Mouse (Mus musculus): ENCODE measurements around the gene Gimap1.

GRCm38 (mm10) chr6:48772030-48772429, 33.2 kb downstream of the Gimap1 start:
- peak; percentile 65 to 81 (median 76) for TF ChIP-seq CTCF (IDR thresholded peaks at IDR 0.05 in 2 of 3, conservative IDR thresholded peaks at IDR 0.05 in 1 of 3; ENCODE audit: control insufficient read depth in 1 of 3, insufficient read depth in 1 of 3, low read depth in 2 of 3, low read length in 3 of 3, poor library complexity in 1 of 3, severe bottlenecking in 1 of 3)
- no peak for TF ChIP-seq RCOR1 (IDR thresholded peaks at IDR 0.05; ENCODE audit: low read depth, low read length)
- TF ChIP-seq HCFC1 (IDR thresholded peaks at IDR 0.05; ENCODE audit: low read depth, low read length) = no peak
- no peak for TF ChIP-seq JUND (IDR thresholded peaks at IDR 0.05; ENCODE audit: low read depth, low read length)
- TF ChIP-seq GATA1 (IDR thresholded peaks at IDR 0.05; ENCODE audit: low read depth, low read length) = no peak
- TF ChIP-seq CHD1 (IDR thresholded peaks at IDR 0.05; ENCODE audit: low read depth, low read length) = no peak
